Mouse (Mus musculus) layer of hippocampus, postnatal 10 days (tissue): ENCODE data around the gene Pdcd6ip. TPM values are rescaled to one million over a fixed set of nuclear protein-coding genes. Genes with fewer than 3 reads are reported as not detected.

Experiments
- DNase-seq, 2 experiments: peaks; one replicate each; pipeline ENCODE4 v3.0.0; 2021; ENCODE audit warnings: low spot score in 2 of 2
- total RNA-seq, 2 experiments: library from RNA; stranded (reverse); gene quantifications; 2 replicates each; pipeline ENCODE4 v1.2.3; 2021

Pdcd6ip gene
- total RNA-seq, 2 experiments from 2014 or later: 52.0 to 57.0 TPM

GRCm38 (mm10) chr9:113626730-113627129, 81.3 kb downstream of the Pdcd6ip start:
- peak in 1 of 2 experiments; percentile 27 for DNase-seq

- no peak for DNase-seq
Observed at GRCm38 (mm10) chr9:113624086-113624485, 84.0 kb downstream of the Pdcd6ip start.

GRCm38 (mm10) chr9:113617081-113617480, 91.0 kb downstream of the Pdcd6ip start:
- no peak for DNase-seq

- peak in 1 of 2 experiments; percentile 0 for DNase-seq
Observed at GRCm38 (mm10) chr9:113610776-113611175, 97.3 kb downstream of the Pdcd6ip start.

- DNase-seq: no peak
Observed at GRCm38 (mm10) chr9:113602140-113602539, 105.9 kb downstream of the Pdcd6ip start.

Other genes with a start within 250 kb of the Pdcd6ip start
- 100 to 1,000 TPM; 290 to 301 TPM for gene Clasp2, start 33.2 kb upstream of the Pdcd6ip start, total RNA-seq
- 10 to 100 TPM; 67.8 to 73.4 TPM for gene Ubp1, start 222.7 kb upstream of the Pdcd6ip start, total RNA-seq